Mouse (Mus musculus) layer of hippocampus, adult 9-11 months (tissue): ENCODE measurements around the gene Enpp3.
"Not testable (repeated sequence)": the region's sequence is repeated elsewhere in the genome, so short reads cannot be mapped to it uniquely, and the experiment has no call there.

Experiments
- DNase-seq: peaks from one replicate; pipeline ENCODE4 v3.0.0; 2022

Gene Enpp3

DNA sequence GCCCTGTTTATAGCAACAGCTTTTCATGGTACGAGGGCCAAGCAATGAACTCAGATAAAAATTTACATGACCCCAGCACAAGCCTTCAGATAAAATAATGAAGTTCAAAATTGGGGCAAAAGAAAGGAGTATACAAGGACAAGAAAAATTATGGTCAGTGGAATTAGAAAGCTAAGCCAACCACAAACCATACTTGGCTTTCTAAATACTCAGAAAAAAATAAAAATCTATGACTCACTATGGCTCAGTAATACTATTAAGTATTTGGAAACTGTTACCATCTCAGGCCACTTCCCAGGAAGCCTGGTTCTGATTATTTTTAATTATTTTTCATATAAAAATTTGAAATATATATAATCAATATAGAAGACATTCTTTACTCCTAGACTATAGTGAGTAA, 19.8 kb downstream of the Enpp3 start:
- no peak for DNase-seq

DNA sequence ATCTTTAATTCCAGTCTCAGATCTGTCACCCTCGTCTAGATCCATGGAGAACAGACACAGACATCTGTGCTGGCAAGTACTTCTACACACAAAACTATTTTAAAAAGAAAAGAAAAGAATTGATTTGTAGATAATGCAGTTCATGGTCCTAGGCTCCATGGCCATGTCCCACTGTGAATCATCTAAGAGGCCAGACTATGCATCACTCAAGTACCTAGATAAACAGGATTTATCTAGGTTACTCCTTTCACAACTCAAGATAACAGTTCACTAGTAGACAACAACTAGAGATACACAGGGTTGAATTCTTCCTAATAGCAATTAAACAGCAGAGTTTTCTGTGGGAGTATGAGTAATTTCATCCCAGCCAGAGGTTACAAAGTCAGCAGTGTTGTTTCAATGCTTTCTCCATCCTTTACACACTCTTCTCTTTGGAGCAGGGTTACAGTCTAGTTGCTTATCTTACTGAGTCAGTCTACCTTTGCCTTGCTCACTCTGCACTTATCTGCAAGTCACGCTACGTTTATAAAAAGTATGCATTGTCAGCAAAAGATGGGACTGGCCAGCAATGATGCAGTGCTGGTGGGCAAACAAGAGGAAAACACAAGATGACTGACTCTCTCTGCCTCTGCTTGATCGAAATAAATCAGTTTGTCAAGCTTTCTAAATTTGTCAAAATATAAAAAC, 20.5 kb downstream of the Enpp3 start:
- DNase-seq, result no peak

DNA sequence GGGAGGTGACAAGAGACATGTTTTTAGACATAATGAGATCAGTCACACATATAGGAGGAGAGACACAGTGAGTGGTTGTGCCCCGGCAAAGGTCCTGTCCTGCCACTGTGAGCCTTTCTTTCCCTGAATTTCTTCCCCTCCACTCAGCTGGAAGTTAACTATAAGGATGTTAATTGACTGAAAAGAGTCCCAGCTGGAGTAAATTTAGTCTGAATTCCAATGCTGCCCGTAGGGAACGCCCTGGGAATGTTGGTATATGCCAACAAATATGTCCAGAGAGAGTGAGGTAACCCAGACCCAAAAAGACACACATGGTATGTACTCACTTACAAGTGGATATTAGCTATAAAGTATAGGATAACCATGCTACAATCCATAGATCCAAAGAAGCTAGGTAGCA, 23.1 kb downstream of the Enpp3 start:
- DNase-seq, result no peak

DNA sequence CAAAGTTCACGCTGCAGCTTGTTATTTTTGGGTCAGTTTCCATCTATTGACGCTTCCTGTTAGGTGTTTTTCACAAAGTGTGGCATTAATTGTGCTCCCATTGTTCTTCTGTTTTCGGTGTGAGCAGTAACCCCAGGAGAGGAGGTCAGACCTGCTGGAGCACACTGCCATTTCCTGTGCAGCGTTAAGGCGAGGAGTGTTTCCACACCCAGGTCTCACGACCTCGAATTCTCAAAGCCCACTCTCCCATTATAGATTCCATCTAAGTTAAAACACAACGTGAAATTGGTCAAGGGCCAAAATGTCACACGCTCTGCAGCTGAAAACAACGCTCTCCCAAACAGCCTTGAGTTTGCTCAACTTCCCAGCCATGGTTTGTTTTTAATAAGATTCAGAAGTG, 32.0 kb downstream of the Enpp3 start:
- DNase-seq, result no peak

DNA sequence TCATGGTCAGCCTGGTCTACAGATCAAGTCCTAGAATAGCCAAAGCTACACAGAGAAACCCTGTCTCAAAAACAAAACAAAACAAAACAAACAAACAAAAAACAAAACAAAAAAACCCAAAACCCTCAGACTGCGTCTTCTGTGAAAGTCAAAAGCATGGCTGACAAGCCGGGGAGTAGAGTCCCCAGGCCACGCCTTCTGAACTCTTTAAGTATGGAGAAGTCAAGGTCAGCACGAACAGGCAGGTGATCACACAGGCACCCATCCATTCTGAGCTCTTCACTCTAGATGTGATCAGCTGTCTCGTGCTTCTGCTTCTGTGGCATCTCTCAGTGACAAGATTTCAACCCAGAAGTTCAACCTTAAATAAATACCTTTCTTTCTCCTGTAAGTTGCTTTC, 35.9 kb downstream of the Enpp3 start:
- DNase-seq, result no peak

DNA sequence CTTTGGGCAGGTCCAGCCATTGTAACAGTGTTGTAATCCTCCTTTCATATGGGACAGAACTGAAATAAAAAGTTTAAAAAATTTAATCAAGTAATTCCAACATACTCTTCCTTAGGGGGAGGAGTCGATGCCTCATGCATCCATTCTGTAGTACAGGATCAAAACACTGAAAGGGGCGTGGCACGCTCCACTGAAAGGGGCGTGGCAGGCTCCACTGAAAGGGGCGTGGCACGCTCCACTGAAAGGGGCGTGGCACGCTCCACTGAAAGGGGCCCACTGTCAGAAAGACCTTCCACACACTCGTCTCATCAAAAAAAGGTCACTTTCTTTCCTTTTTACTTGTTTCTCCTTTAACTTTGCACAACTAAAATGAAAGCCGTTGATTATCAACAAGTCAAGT, 36.7 kb downstream of the Enpp3 start:
- no peak for DNase-seq

DNA sequence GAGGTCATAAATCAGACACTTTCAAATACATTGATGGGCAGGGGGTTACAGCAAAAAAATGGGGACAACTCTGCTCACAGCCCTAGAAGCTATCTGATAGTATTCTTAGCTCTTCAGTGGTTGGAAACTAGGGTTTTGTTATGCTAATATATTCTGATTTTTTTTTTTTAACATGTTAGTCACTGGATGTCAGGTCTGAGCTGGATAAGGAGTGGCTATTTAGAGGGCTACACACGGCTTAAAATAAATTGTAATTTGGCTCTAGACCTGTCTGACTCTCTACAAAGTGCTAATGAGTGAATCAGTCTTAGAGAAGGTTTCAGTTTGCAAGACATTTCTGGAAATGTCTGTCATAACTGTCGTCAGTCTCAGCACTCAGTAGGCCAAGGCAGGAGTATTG, 37.5 kb downstream of the Enpp3 start:
- DNase-seq, result no peak

DNA sequence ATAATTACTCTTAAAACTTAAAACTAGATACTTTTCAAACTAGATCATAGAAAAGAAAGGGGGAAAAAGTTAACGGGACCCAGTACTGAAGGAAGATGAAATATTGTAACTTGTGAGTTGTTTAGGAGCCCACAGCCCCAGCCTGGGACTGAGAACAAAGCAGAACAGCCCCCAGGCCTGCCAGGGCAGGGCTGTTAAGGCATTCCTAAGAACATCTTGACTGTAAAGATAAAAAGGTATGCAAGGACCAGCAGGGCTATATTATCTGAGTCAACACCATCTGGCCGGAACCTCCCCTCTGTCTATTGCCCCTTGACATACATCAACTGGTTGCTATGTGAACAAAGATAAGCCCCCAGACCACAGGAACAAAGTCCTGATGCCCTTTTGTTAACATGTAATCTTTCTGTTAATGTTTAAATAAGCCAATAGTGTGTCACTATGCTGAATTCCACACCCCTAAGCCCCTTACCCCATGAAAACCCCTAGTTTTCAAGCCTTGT, 39.8 kb downstream of the Enpp3 start:
- DNase-seq, result not testable (repeated sequence)

DNA sequence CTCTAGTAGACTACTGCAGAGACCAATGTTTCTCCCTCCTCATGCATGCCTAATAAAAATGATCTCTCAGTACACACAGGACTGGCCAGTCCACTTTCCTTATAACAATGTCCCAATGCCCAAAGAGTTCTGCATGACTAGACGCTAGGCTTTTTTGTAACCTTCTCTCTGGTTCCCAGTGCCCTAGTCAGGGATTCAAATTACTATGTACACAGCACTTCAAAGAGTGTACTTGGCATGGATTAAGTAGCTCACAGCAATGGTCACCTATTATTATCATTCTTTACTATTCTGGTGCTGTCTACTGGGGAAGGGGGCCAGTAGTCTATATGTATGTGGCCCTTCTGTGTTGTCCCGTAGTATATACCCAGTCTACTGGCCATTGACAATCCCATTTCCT, 40.8 kb downstream of the Enpp3 start:
- no peak for DNase-seq

DNA sequence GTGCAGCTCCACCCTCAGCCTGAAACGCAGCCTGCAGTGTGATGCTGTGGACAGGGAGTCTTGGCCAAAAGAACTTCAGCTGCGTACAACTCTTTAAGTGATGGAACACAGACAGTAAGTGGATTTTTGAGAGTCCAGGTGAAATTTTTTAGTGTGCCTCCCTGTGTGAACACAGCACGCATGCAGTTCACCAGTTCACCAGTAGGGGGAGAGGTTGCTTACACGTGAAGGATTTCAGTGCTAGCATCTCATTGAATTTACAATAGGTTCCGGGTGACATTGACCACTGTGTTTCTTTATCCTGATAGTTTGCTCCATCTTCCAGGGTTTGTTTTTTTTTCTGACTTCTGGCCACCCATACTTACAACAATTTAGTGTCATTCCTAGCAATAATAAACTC, 45.4 kb downstream of the Enpp3 start:
- peak; percentile 10 for DNase-seq

DNA sequence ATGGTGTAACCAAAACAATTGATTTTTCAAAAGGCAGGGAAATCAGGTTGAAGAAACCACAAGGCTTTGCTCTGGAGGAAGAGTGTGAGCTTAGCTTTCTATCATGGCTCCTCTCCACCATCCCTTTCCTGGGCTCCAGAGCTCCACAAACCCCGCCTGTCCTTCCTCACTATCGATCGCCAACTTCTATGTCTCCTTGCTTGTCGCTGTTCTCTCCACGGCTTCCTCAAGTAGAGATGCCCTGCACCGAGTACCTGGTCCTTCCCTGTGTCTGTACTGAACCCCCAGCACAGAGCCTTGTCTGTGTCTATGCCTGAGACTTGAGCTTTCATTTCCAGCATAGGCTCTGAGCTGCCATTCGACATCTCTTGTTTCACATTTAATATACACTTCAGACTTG, 49.9 kb downstream of the Enpp3 start:
- no peak for DNase-seq

DNA sequence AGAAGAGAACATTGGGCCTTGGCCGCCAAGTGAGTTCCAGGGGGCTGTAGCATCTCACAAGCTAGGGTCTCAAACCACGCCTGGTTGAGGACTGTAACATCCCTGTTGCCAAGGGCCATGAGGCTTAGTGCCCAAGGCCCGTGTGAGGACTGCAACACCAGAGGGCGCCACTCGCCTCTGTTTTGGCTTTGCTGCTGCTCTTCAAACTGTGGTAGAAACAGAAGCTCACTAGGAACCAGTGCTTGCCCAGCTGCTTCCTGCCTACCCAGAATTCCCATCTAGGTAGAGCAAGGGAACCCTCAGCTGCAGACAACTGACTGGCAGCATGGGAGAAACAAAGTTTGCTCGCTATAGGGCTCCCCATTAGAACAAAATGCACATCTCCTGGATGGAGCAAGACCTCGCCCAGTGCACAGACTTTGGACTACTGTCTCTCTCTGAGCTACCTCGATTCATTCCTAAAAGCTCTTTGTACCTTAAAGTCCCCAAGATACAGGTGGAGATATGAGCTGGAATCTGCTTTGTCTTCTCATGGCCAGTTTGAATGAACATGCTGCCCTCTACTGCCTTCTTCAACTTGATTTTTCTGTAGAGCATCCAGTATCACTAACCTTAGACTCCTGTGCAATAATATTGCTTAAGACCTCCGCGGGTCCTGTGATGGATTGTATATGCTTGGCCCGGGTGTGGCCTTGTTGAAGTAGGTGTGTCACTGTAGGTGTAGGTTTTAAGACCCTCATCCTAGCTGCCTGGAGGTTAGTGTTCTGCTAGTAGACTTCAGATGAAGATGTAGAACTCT, 52.7 kb downstream of the Enpp3 start:
- DNase-seq, result peak; percentile 8

DNA sequence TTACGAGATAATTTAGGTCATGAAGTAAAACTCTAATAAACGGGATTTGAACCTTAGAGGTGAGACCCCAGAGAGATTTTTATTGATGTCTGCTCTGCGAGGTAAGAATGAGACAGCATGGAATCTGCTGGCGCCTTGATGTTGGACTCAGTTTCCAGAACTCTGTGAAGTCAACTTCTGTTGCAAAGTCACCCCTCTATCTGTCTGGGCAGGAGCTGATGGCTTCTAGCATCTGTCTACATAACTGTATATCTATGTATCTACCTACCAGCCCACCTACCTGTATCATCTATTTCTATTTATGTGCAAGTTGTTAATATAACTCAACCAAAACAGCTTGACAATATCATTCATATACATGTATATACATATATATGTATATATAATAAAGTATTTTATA, 57.3 kb downstream of the Enpp3 start:
- DNase-seq, result no peak

DNA sequence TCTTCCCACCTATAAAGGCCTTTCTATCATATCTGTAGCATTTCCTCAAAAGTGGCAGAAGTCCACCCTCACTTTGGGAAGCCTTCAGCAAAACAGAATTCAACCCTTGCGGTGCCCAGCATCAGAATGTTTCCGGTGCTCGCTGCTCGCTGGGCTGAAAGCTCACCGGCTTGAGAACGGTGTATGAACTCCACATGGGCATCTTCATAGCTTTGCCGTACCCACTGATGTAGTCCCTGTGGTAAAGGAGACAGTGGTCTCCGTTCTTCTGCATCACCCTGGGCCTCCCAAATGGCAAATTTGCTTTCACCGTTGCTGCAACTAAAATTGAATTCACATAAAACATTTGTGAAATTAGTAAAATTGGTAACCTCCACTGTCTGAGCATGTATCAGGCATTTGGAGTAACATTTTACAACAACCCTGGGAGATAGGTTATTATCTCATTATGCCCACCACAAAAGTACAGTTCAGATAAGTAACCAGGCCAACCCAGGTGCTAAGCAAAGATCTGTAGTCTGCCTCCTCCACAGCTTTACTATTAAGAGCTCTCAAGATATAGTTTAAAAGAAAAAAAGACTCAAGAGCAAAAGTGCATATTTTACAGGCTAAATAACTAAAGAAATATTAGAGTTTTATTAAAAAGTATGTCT, 57.9 kb downstream of the Enpp3 start:
- no peak for DNase-seq

DNA sequence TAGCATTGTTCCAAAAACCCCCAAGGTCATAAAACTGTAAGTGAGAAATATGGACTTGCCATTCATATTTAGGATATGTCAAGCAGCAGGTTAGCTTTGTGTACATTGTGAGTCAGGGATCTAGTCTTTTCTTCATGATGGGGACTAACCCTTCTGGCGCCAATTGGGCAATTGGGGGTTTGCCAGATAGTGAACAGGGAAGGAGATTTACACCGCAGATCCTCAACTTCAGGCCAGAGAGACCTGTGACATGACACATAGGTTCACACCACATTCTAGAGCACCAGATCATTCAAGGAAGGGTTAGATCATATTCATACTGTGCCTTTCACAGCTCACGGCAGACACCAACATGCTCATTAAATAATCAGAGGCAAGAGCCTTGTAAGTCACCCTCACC, 58.7 kb downstream of the Enpp3 start:
- DNase-seq, result no peak

DNA sequence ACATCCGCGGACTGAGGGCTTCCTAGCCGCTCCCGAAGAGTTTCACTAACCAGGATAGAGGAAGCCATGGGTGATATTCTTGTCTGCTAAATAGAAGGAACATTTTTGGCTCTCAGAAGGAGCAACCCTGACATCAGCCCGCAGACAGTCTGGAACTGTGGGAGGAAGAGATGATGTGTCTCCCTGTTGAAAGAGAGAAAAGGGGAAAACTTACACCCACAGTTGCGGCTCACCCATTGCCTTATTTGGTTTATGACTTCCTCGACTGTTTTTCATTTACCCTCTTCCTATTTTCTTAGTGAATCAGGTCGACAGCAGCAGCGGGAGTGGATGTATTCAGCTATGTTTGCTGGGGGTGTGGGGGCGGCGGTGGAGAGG, 64.0 kb downstream of the Enpp3 start:
- no peak for DNase-seq

DNA sequence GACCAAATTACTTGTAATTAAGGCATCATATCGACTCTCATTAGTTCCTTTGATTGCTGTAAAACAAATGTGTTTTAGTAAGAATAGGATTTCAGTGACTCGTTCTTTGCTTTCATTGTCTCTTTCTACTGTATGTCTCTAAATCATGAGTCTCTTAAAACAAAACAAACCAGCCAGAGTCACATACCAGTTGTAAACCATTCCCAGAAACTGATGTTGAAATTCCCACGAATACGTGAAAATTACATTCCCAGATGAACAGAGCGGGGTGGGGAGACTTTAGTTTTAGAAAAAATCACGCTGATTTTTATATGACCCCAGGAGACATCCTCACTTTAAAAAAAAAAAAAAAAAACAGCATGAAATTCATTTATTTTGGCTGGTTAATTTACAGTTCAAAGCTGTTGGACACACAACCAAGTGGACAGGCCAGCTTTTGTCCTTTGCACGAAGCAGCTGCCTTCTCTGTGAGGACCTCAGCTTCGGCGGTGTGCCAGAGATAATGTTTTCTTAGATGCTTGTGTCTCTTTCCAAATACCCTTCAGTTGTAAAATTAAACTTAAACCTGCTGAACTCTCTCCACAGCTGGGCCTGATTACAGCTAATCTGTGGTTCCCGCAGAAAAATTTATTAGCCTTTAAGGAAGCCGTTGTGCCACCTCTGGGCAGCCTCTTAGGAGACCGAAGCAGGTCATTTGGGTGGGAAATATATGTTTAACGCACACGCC, 64.5 kb downstream of the Enpp3 start:
- peak; percentile 9 for DNase-seq

DNA sequence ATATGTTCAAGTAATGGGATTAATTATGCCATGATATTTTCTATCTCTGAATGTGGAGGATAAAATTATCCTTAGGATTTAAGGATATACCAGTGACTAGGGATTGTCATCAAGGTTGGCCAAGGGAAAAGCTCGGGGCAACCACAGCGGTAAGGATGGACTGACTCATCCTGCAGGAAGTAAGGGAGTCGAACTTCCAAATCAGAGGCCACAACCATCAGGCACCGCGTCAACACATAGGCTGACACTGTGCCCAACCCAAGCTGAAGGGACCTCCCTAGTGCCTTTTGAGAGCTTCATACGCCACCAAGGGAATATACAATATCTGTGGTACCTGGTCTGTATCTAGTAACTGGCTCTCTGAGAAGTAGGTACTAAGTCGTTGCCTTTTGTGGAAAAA, 73.1 kb downstream of the Enpp3 start:
- DNase-seq, result no peak

DNA sequence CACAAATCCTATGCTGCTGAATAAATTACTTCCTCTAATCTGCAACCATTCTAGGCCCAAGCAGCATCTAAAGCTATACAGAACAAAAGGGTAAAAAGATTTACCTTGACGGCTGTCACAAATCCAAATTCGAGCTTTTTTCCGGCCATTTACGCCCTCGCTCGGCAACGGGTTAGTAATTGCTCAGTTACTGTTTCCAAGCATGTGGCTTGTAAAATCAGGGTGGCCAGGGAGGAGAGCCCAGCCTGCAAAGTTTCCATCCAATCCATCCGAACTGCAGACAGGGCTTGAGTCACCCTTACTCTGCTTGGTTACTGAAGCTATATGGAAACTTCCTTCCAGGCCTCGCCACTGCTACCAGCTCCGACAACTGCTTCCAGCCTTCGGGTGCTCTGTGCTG, 74.9 kb downstream of the Enpp3 start:
- DNase-seq, result no peak

DNA sequence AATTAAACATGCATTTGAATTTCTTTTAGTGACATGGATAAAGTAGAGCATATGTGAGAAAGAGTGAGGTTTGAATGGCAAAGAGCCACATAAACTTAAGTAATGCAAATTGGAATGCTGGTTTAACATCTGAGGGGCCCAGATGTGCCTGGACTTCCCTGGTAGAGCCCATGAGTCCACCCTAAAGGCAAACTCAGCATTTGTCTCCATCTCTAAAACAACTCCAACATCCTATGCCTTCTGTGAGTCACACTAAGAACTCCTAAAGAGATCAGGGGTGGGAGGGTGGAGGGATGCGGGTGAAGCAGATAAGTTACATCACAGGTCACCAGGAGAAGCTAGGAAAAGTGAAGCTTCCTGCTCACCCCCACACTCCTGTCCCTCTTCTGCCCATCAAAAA, 76.6 kb downstream of the Enpp3 start:
- DNase-seq, result no peak

DNA sequence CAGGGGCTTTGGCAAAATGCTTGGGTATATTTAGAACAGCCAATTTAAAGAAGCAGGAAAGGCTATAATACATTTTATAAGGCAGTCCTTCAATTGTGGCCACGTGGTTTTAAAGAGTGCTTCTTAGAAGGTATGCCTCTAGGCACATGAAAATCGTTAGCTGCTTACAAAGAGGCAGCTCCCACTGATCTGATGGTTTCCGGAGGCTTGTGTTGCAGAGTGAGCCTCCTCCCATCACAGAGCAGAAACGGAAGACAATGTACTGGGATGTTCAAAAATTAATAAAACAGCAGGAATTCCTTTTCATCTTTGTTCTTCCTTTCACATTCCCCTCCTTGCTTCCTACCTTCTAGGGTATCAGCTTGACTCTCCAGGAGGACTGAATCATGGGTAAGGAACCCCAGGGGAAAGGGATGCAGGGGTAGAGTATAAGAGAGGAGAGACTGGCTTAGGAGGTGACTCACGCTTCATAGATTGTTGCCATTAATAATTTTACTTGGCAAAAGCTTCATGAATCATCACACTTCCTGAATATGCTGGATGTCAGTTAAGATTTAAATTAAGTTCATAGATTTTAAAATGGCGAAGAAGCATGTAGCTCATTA, 77.4 kb downstream of the Enpp3 start:
- no peak for DNase-seq

DNA sequence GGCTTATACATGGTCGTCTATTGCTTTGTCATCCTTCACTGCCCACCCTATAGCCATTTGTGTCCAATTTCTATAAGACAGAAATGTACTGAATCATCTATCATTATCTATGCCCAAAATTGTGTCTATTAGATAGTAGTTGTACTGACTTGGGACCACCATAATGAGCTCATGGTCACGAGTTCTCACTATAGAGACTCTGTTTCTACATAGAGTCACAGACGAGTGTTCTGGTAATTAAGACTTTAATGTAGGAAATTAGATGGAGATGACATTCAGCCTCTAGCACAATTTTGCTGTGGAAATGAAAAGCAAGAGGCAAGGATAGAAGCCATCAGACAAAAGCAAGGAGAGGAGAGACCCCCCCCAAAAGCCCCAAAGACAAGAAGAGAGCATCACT, 78.0 kb downstream of the Enpp3 start:
- no peak for DNase-seq

DNA sequence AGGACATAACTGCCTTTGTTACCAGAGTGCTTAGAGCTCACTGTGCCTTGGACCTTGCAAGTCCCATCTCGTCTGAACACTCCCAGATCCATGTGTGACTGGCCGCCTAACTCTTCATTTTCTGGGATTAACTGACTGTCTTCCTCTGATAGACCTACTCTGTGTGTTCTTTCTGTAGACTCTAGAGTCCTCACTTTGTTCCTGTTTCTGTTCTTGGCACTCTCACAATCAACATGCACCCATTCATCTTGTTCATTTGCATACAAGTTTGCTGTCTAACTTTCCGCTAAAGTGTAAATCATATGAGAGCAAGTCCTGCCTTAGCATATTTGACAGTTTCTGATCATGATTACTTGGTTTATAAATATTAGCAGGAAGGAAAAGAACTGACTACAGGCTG, 79.4 kb downstream of the Enpp3 start:
- no peak for DNase-seq
